Mouse (Mus musculus) stomach, postnatal 0 days (tissue): ENCODE results near the gene Stag1.

ENCODE experiments used
- CTCF ChIP-seq: IDR thresholded peaks from 2 replicates; pipeline ENCODE4 v1.5.1; 2016; ENCODE audit warnings: antibody characterized with exemption, low read depth, mild to moderate bottlenecking, moderate library complexity
- EP300 ChIP-seq: optimal IDR thresholded peaks from 2 replicates; pipeline ENCODE3; 2016; ENCODE audit warnings: antibody characterized with exemption

- TF ChIP-seq CTCF, result no peak
- TF ChIP-seq EP300, result no peak
Observed at GRCm38 (mm10) chr9:100731839-100732238, 134.2 kb downstream of the Stag1 start.
